Mouse (Mus musculus) left cerebral cortex, adult 2 months (tissue): Measurements from ENCODE around the gene Uso1. TPM values are rescaled to one million over a fixed set of nuclear protein-coding genes. Genes with fewer than 3 reads are reported as not detected.

Experiments used
- DNase-seq, 2 experiments: peaks; one replicate each; pipeline ENCODE4 v3.0.0; 2021 to 2022; ENCODE audit warnings: low spot score in 2 of 2, mixed read lengths in 1 of 2; ENCODE audit errors: extremely low spot score in 1 of 2
- H3K27ac ChIP-seq: fragments of 200-600 bp; 2 replicates; pipeline ENCODE4 v1.8.1; 2022
- H3K4me3 ChIP-seq: fragments of 200-600 bp; 2 replicates; pipeline ENCODE4 v1.8.1; 2022
- CTCF ChIP-seq: fragments of 200-600 bp; IDR thresholded peaks from 2 replicates; pipeline ENCODE4 v1.8.1; 2022; ENCODE audit warnings: antibody characterized with exemption, mild to moderate bottlenecking, moderate library complexity
- intact Hi-C: fragments of 180-260 bp; cut with DNase I; formaldehyde crosslinking; loops from one replicate; pipeline ENCODE4 v1.15.1; 2025
- total RNA-seq, 2 experiments: library from RNA; stranded (reverse); gene quantifications; 2 replicates each; pipeline ENCODE4 v1.2.3; 2021

Gene Uso1
- total RNA-seq, 2 experiments from 2014 or later, result 79.1 to 84.0 TPM

GRCm38 (mm10) chr5:92228776-92229175 lies 91.0 kb downstream of the Uso1 start:
- H3K27ac ChIP-seq, result no peak overlapping the region

GRCm38 (mm10) chr5:92229514-92229913 lies 91.8 kb downstream of the Uso1 start:
- DNase-seq, result no peak
- no peak for TF ChIP-seq CTCF
- intact Hi-C loops, result no loop called here
- Histone ChIP-seq H3K27ac (no peak overlapping the region), H3K4me3 (no peak overlapping the region)

More at GRCm38 (mm10) chr5:92228776-92229175, 91.0 kb downstream of the Uso1 start:
- intact Hi-C loops, result no loop called here
- H3K4me3 ChIP-seq, result no peak overlapping the region
- TF ChIP-seq CTCF, result no peak
- DNase-seq, result no peak

GRCm38 (mm10) chr5:92230306-92230705 lies 92.6 kb downstream of the Uso1 start:
- intact Hi-C loops, result no loop called here
- Histone ChIP-seq H3K4me3 (no peak overlapping the region), H3K27ac (no peak overlapping the region)
- DNase-seq, result no peak
- TF ChIP-seq CTCF, result no peak

- TF ChIP-seq CTCF, result no peak
- no peak for DNase-seq
- intact Hi-C loops, result no loop called here
- H3K27ac ChIP-seq, result no peak overlapping the region
- H3K4me3 ChIP-seq, result no peak overlapping the region
Observed at GRCm38 (mm10) chr5:92231836-92232235, 94.1 kb downstream of the Uso1 start.

GRCm38 (mm10) chr5:92233366-92233765 lies 95.6 kb downstream of the Uso1 start:
- TF ChIP-seq CTCF, result no peak
- no peak overlapping the region for H3K27ac ChIP-seq
- intact Hi-C loops, result no loop called here
- no peak overlapping the region for H3K4me3 ChIP-seq
- no peak for DNase-seq

- H3K4me3 ChIP-seq, result no peak overlapping the region
- DNase-seq, result no peak
- intact Hi-C loops, result no loop called here
- no peak for TF ChIP-seq CTCF
- H3K27ac ChIP-seq, result no peak overlapping the region
Observed at GRCm38 (mm10) chr5:92234939-92235557, 97.3 kb downstream of the Uso1 start.

GRCm38 (mm10) chr5:92239333-92240232 lies 101.8 kb downstream of the Uso1 start:
- peak; percentile 78 for TF ChIP-seq CTCF
- intact Hi-C loops, result loop anchor here (2.0 kb wide), 1 partner anchor 45 kb away; no protein-coding TSS in a partner anchor
- peak; percentile 73 to 77 for DNase-seq
- Histone ChIP-seq H3K27ac (no peak overlapping the region), H3K4me3 (no peak overlapping the region)

GRCm38 (mm10) chr5:92240769-92241168 lies 103.0 kb downstream of the Uso1 start:
- intact Hi-C loops, result no loop called here
- no peak for DNase-seq
- Histone ChIP-seq H3K27ac (no peak overlapping the region), H3K4me3 (no peak overlapping the region)
- no peak for TF ChIP-seq CTCF

- no peak for DNase-seq
- Histone ChIP-seq H3K4me3 (no peak overlapping the region), H3K27ac (no peak overlapping the region)
- TF ChIP-seq CTCF, result no peak
- intact Hi-C loops, result no loop called here
Observed at GRCm38 (mm10) chr5:92244900-92245299, 107.2 kb downstream of the Uso1 start.

GRCm38 (mm10) chr5:92245483-92245882 lies 107.7 kb downstream of the Uso1 start:
- no peak overlapping the region for H3K4me3 ChIP-seq
- intact Hi-C loops, result no loop called here
- no peak overlapping the region for H3K27ac ChIP-seq
- no peak for TF ChIP-seq CTCF
- no peak for DNase-seq

GRCm38 (mm10) chr5:92248614-92249013 lies 110.9 kb downstream of the Uso1 start:
- intact Hi-C loops, result no loop called here
- H3K27ac ChIP-seq, result no peak overlapping the region
- TF ChIP-seq CTCF, result no peak
- no peak for DNase-seq
- no peak overlapping the region for H3K4me3 ChIP-seq

GRCm38 (mm10) chr5:92252031-92252430 lies 114.3 kb downstream of the Uso1 start:
- TF ChIP-seq CTCF, result no peak; the same call in 1 of the 2 replicates
- H3K27ac ChIP-seq, result no peak overlapping the region
- H3K4me3 ChIP-seq, result no peak overlapping the region
- no peak for DNase-seq
- intact Hi-C loops, result no loop called here

Other genes with a start within 250 kb of the Uso1 start
- 10 to 100 TPM; 37.3 to 38.1 TPM for gene Rchy1, start 174.9 kb upstream of the Uso1 start, total RNA-seq
- not detected for gene Odaph, start 150.5 kb upstream of the Uso1 start, total RNA-seq
- 10 to 100 TPM; 33.8 to 34.6 TPM for gene Cdkl2, start 94.1 kb upstream of the Uso1 start, total RNA-seq
- gene G3bp2, start 54.2 kb upstream of the Uso1 start, total RNA-seq, result 100 to 1,000 TPM; 228 to 236 TPM
- not detected for gene U90926, start 77.5 kb downstream of the Uso1 start, total RNA-seq
- under 1 TPM; 0.54 to 0.75 TPM for gene Ppef2, start 118.3 kb downstream of the Uso1 start, total RNA-seq
- 10 to 100 TPM; 38.6 to 40.1 TPM for gene Naaa, start 140.2 kb downstream of the Uso1 start, total RNA-seq
- 10 to 100 TPM; 21.2 to 21.8 TPM for gene Sdad1, start 172.5 kb downstream of the Uso1 start, total RNA-seq
- not detected for gene Cxcl9, start 190.1 kb downstream of the Uso1 start, total RNA-seq
- gene Art3, start 193.9 kb downstream of the Uso1 start, total RNA-seq, result 1 to 10 TPM; 3.8 to 7.5 TPM
- not detected for gene Cxcl10, start 211.0 kb downstream of the Uso1 start, total RNA-seq